Mouse (Mus musculus): ENCODE data around the gene Dab2ip.

The Dab2ip gene

GRCm38 (mm10) chr2:35557911-35558825, at the start of gene Dab2ip:
Gene Dab2ip, plus strand, starts transcription at chr2:35558266.
- DNase-seq (ENCODE audit: low read depth, low spot score), result peak; percentile 87

- peak; percentile 79 for DNase-seq (ENCODE audit: low read depth, low spot score)
Observed at GRCm38 (mm10) chr2:35508597-35509342, 49.3 kb upstream of the Dab2ip start.

- DNase-seq (ENCODE audit: low read depth, low spot score), result no peak
Observed at GRCm38 (mm10) chr2:35509343-35509667, 48.8 kb upstream of the Dab2ip start.

GRCm38 (mm10) chr2:35509888-35510287, 48.2 kb upstream of the Dab2ip start:
- no peak for DNase-seq (ENCODE audit: low read depth, low spot score)

GRCm38 (mm10) chr2:35510920-35511319, 47.1 kb upstream of the Dab2ip start:
- DNase-seq (ENCODE audit: low read depth, low spot score), result no peak

GRCm38 (mm10) chr2:35512226-35512625, 45.8 kb upstream of the Dab2ip start:
- no peak for DNase-seq (ENCODE audit: low read depth, low spot score)

- DNase-seq (ENCODE audit: low read depth, low spot score), result peak; percentile 31
Observed at GRCm38 (mm10) chr2:35514051-35514892, 43.8 kb upstream of the Dab2ip start.

- DNase-seq (ENCODE audit: low read depth, low spot score), result no peak
Observed at GRCm38 (mm10) chr2:35526612-35527242, 31.3 kb upstream of the Dab2ip start.

GRCm38 (mm10) chr2:35529086-35529485, 29.0 kb upstream of the Dab2ip start:
- DNase-seq (ENCODE audit: low read depth, low spot score), result peak; percentile 16

- peak; percentile 82 for DNase-seq (ENCODE audit: low read depth, low spot score)
Observed at GRCm38 (mm10) chr2:35529856-35530255, 28.2 kb upstream of the Dab2ip start.

GRCm38 (mm10) chr2:35530732-35531131, 27.3 kb upstream of the Dab2ip start:
- no peak for DNase-seq (ENCODE audit: low read depth, low spot score)

GRCm38 (mm10) chr2:35533646-35534045, 24.4 kb upstream of the Dab2ip start:
- peak; percentile 49 for DNase-seq (ENCODE audit: low read depth, low spot score)

GRCm38 (mm10) chr2:35539276-35539972, 18.6 kb upstream of the Dab2ip start:
- DNase-seq (ENCODE audit: low read depth, low spot score), result peak; percentile 87

- no peak for DNase-seq (ENCODE audit: low read depth, low spot score)
Observed at GRCm38 (mm10) chr2:35540798-35541197, 17.3 kb upstream of the Dab2ip start.

GRCm38 (mm10) chr2:35544717-35545116, 13.3 kb upstream of the Dab2ip start:
- peak; percentile 87 for DNase-seq (ENCODE audit: low read depth, low spot score)

- DNase-seq (ENCODE audit: low read depth, low spot score), result peak; percentile 91
Observed at GRCm38 (mm10) chr2:35545125-35545590, 12.9 kb upstream of the Dab2ip start.

GRCm38 (mm10) chr2:35546462-35546861, 11.6 kb upstream of the Dab2ip start:
- no peak for DNase-seq (ENCODE audit: low read depth, low spot score)

GRCm38 (mm10) chr2:35549191-35549590, 8.9 kb upstream of the Dab2ip start:
- no peak for DNase-seq (ENCODE audit: low read depth, low spot score)

GRCm38 (mm10) chr2:35550097-35550496, 8.0 kb upstream of the Dab2ip start:
- peak; percentile 27 for DNase-seq (ENCODE audit: low read depth, low spot score)

- DNase-seq (ENCODE audit: low read depth, low spot score), result peak; percentile 34
Observed at GRCm38 (mm10) chr2:35556918-35557486, 1.1 kb upstream of the Dab2ip start.
